Mouse (Mus musculus) cerebellum, adult 8-10 months (tissue): ENCODE data around the gene Raet1d.
"Not testable (repeated sequence)": the region's sequence is repeated elsewhere in the genome, so short reads cannot be mapped to it uniquely, and the experiment has no call there.

Experiments
- DNase-seq: peaks from one replicate; pipeline ENCODE4 v3.0.0; 2022

Gene Raet1d

GRCm38 (mm10) chr10:22360252-22360651 is at the start of gene Raet1d:
Raet1d (plus strand) TSS chr10:22360552.
- DNase-seq = not testable (repeated sequence)

GRCm38 (mm10) chr10:22322858-22323257 is 37.5 kb upstream of the Raet1d start:
- no peak for DNase-seq

- not testable (repeated sequence) for DNase-seq
Measured at GRCm38 (mm10) chr10:22345721-22346120, 14.6 kb upstream of the Raet1d start.

GRCm38 (mm10) chr10:22353548-22354195 is 6.7 kb upstream of the Raet1d start:
- not testable (repeated sequence) for DNase-seq

- DNase-seq = not testable (repeated sequence)
Measured at GRCm38 (mm10) chr10:22354196-22354574, 6.2 kb upstream of the Raet1d start.

GRCm38 (mm10) chr10:22357373-22357772 is 3.0 kb upstream of the Raet1d start:
- DNase-seq = not testable (repeated sequence)

- not testable (repeated sequence) for DNase-seq
Measured at GRCm38 (mm10) chr10:22360957-22361356, 605 bp downstream of the Raet1d start.

- DNase-seq = not testable (repeated sequence)
Measured at GRCm38 (mm10) chr10:22361415-22362352, 1.3 kb downstream of the Raet1d start.

GRCm38 (mm10) chr10:22362466-22362865 is 2.1 kb downstream of the Raet1d start:
- not testable (repeated sequence) for DNase-seq

GRCm38 (mm10) chr10:22364915-22365314 is 4.6 kb downstream of the Raet1d start:
- not testable (repeated sequence) for DNase-seq

- DNase-seq = not testable (repeated sequence)
Measured at GRCm38 (mm10) chr10:22381226-22381625, 20.9 kb downstream of the Raet1d start.

- DNase-seq = not testable (repeated sequence)
Measured at GRCm38 (mm10) chr10:22390146-22390545, 29.8 kb downstream of the Raet1d start.

GRCm38 (mm10) chr10:22391616-22392015 is 31.3 kb downstream of the Raet1d start:
- not testable (repeated sequence) for DNase-seq

GRCm38 (mm10) chr10:22393028-22393824 is 32.9 kb downstream of the Raet1d start:
- DNase-seq = not testable (repeated sequence)

GRCm38 (mm10) chr10:22396680-22397079 is 36.3 kb downstream of the Raet1d start:
- DNase-seq = not testable (repeated sequence)

GRCm38 (mm10) chr10:22402225-22402917 is 42.0 kb downstream of the Raet1d start:
- DNase-seq = not testable (repeated sequence)

- DNase-seq = not testable (repeated sequence)
Measured at GRCm38 (mm10) chr10:22413702-22414494, 53.5 kb downstream of the Raet1d start.
